Mouse (Mus musculus) liver, embryonic 11.5 days (tissue): ENCODE measurements around the gene Arhgef6. TPM values are rescaled to one million over a fixed set of nuclear protein-coding genes. Genes with fewer than 3 reads are reported as not detected.

Experiments
- ATAC-seq: fragments of 200-750 bp; cut with Nextera tagmentation; replicated peaks from 2 replicates; pipeline ENCODE4 v1.8.0; 2017; ENCODE audit warnings: moderate number of reproducible peaks, mild to moderate bottlenecking, moderate TSS enrichment, moderate library complexity; ENCODE audit not compliant: low FRiP score
- DNase-seq: peaks from one replicate; pipeline ENCODE4 v3.0.0-alpha.2; 2017; ENCODE audit warnings: low spot score
- H3K27ac ChIP-seq: fragments of 300-500 bp; sonication (generic); 2 replicates; pipeline ENCODE4 v1.5.1; 2014; ENCODE audit warnings: mild to moderate bottlenecking, low read depth, low read length, control low read depth
- H3K27me3 ChIP-seq: fragments of 300-500 bp; sonication (generic); replicated peaks from 2 replicates; pipeline ENCODE4 v1.6.1; 2014; ENCODE audit warnings: low read length, mixed read lengths; ENCODE audit not compliant: control insufficient read depth, insufficient read depth
- H3K36me3 ChIP-seq: fragments of 300-500 bp; sonication (generic); 2 replicates; pipeline ENCODE4 v1.6.1; 2014; ENCODE audit warnings: mild to moderate bottlenecking, low read length, moderate library complexity, mixed read lengths; ENCODE audit not compliant: control insufficient read depth, insufficient read depth
- H3K4me1 ChIP-seq: fragments of 300-500 bp; sonication (generic); replicated peaks from 2 replicates; pipeline ENCODE4 v1.6.1; 2014; ENCODE audit warnings: low read length, mixed read lengths; ENCODE audit not compliant: control insufficient read depth, insufficient read depth
- H3K4me2 ChIP-seq: fragments of 300-500 bp; sonication (generic); 2 replicates; pipeline ENCODE4 v1.6.1; 2014; ENCODE audit warnings: mild to moderate bottlenecking, control low read depth, moderate library complexity
- H3K4me3 ChIP-seq: fragments of 300-500 bp; sonication (generic); 2 replicates; pipeline ENCODE4 v1.5.1; 2014; ENCODE audit warnings: low read depth, low read length, control low read depth
- H3K9ac ChIP-seq: fragments of 300-500 bp; sonication (generic); 2 replicates; pipeline ENCODE4 v1.6.1; 2014; ENCODE audit warnings: low read depth, low read length, control low read depth
- H3K9me3 ChIP-seq: fragments of 300-500 bp; sonication (generic); 2 replicates; pipeline ENCODE4 v1.6.1; 2016; ENCODE audit warnings: low read length, inconsistent platforms, mixed read lengths; ENCODE audit not compliant: control insufficient read depth
- WGBS: fragments of 180-500 bp; shearing (Covaris S2); extraction: QIAGEN DNeasy Blood & Tissue Kit; methylation state at CpG from one replicate; pipeline ENCODE4 v1.1.7; 2014; 5-methylcytosine and 5-hydroxymethylcytosine counted together
- polyA plus RNA-seq: library from polyadenylated mRNA; unstranded; fragments of >200 nt; fragmentation: Nextera tagmentation; extraction: Ambion mirVana; gene quantifications from 2 replicates; pipeline ENCODE4 v1.2.1, GENCODE M21; 2014

The Arhgef6 gene
- polyA plus RNA-seq, 1 experiment from 2014 or later = 6.9 TPM

DNA sequence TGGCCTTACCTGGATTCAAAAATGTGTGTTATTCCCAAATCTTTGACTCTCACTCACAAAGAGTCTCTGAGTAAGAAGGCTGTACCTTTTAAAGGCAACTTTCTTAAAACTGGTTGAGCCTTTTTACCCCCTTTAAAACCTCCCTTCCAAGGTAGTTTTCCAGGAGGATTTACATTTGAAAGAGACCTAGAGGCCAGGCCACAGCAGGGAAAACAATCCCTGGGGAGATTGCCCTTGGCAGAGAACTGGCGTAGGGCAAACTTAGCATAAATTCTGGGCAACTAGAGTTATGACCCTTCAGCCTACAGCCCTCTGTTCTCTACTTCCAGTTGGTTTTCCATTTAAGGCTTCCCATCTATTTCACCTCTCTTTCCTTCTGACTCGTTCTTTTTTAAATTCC lies 140.5 kb downstream of the Arhgef6 start:
- ATAC-seq = no peak
- no peaks in the 10 kb centered on the region for H3K36me3 ChIP-seq
- DNase-seq = no peak
- no peak overlapping the region for H3K9ac ChIP-seq
- H3K4me2 ChIP-seq = no peak overlapping the region
- WGBS = 41% methylated on average over 2 of the region's 2 CpGs
- no peaks in the 10 kb centered on the region for H3K9me3 ChIP-seq
- no peaks in the 10 kb centered on the region for H3K27me3 ChIP-seq
- H3K27ac ChIP-seq = no peak overlapping the region
- no peaks in the 10 kb centered on the region for H3K4me1 ChIP-seq
- no peak overlapping the region for H3K4me3 ChIP-seq

DNA sequence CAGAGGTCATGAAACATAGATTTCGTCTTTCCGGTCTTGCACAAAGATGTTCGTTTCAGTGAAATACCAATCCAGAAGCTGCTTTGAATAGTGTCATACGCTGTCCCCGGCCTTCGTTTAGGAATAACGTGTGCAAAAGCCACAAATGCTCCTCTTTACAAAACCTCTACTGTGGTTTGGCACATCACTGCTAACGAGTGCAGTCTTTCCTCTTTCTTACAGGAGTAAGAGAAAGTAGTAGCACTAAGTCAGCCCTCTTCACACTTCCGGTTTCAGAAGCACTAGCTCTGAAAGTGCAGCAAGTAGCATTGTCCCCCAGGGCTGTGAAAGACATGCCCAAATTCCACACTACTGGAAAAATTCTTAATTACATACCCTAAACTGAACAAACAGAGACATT lies 142.2 kb downstream of the Arhgef6 start:
- H3K27me3 ChIP-seq = no peaks in the 10 kb centered on the region
- no peak overlapping the region for H3K4me3 ChIP-seq
- no peak overlapping the region for H3K4me2 ChIP-seq
- no peak for DNase-seq
- ATAC-seq = no peak
- no peaks in the 10 kb centered on the region for H3K9me3 ChIP-seq
- H3K36me3 ChIP-seq = no peaks in the 10 kb centered on the region
- 72% methylated on average over 9 of the region's 9 CpGs for WGBS
- H3K27ac ChIP-seq = no peak overlapping the region
- H3K9ac ChIP-seq = no peak overlapping the region
- H3K4me1 ChIP-seq = no peaks in the 10 kb centered on the region

DNA sequence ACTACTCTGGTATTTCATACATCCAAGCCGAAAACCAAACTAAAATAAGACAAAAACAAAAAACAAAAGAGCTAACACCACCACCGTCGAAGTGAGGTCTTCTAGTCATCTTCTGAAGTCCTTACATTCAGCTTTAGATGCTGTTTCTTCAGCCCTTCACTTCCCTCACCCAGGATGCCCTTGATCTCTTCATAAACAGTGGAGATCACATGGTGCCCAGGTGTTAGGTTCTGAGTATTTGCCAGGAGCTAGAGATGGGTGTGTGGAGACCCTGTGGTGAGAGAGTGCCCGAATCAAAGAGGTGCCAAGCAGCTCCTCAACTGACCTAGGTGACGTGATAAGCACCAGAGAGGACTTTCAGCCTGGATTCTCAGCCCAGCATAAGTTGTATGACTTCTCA lies 149.2 kb downstream of the Arhgef6 start:
- H3K4me1 ChIP-seq = no peaks in the 10 kb centered on the region
- H3K27me3 ChIP-seq = no peaks in the 10 kb centered on the region
- H3K9me3 ChIP-seq = no peaks in the 10 kb centered on the region
- H3K27ac ChIP-seq = no peak overlapping the region
- no peak overlapping the region for H3K4me2 ChIP-seq
- H3K9ac ChIP-seq = no peak overlapping the region
- H3K4me3 ChIP-seq = no peak overlapping the region
- DNase-seq (no peak), ATAC-seq (no peak)
- 57% methylated on average over 5 of the region's 5 CpGs for WGBS
- H3K36me3 ChIP-seq = no peaks in the 10 kb centered on the region

DNA sequence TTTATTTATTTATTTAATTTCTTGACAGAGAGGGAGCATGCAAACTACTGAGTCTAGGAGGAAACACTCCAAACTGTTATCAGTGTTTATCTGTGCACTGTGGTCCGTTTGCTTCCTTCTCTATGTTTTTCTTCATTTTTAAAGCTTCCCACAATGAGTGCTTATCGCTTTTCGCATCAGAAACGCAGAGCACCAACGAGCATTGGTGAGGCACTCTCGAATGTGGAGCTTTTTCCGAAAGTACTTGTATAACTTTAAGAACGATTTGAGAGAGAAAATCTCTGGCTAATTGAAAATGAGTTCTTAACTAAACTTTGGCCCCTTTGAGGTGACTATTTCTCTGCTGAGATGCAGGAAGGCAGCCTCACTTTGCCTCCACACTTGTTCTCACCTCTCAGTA lies 151.2 kb downstream of the Arhgef6 start:
- no peak overlapping the region for H3K4me3 ChIP-seq
- H3K9ac ChIP-seq = no peak overlapping the region
- H3K36me3 ChIP-seq = no peaks in the 10 kb centered on the region
- H3K4me2 ChIP-seq = no peak overlapping the region
- H3K9me3 ChIP-seq = no peaks in the 10 kb centered on the region
- 55% methylated on average over 8 of the region's 8 CpGs for WGBS
- DNase-seq = no peak
- no peak for ATAC-seq
- H3K27me3 ChIP-seq = no peaks in the 10 kb centered on the region
- no peak overlapping the region for H3K27ac ChIP-seq
- no peaks in the 10 kb centered on the region for H3K4me1 ChIP-seq

DNA sequence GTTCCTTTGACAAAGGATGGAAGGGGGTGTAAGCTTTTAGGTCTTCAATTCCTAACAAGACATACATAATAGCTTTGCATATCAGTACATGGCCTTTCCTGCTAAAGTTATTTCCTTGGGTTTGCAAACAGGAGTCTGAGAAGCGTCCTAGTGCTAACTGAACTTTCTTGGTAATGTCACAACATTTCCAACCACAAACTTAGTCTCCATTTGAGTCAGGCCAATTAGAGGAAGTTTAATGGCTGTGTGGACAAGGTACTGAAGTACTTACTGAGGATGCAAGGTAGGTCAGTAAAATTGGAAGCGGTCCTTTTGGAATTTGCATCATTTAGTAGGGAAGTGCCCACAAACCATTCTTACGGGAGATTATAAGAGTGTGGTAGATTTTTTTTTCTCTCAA lies 155.2 kb downstream of the Arhgef6 start:
- Histone ChIP-seq H3K4me3 (no peak overlapping the region), H3K9ac (no peak overlapping the region), H3K4me2 (no peak overlapping the region), H3K27me3 (no peaks in the 10 kb centered on the region), H3K27ac (no peak overlapping the region), H3K4me1 (no peaks in the 10 kb centered on the region), H3K9me3 (no peaks in the 10 kb centered on the region), H3K36me3 (no peaks in the 10 kb centered on the region)
- no peak for ATAC-seq
- DNase-seq = no peak
- 81% methylated on average over 3 of the region's 3 CpGs for WGBS

DNA sequence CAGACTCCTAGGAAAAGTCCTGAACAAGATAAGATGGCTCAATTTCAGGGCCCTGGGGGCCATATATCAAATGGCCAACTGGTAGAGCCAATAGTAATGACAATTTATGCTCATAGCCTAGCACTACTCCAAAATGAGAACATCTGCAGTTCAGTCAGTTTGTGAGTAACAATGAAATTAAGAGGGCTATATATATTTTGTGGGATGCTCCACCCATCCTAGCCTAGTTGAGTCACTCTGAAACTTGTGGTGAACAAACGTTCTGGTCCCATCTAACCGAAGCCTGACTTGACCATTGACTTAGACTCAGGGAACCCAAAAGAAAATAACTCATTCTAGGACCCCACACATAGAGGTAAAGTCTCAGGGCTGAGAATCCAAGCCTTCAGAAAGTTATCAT lies 156.1 kb downstream of the Arhgef6 start:
- no peaks in the 10 kb centered on the region for H3K27me3 ChIP-seq
- no peaks in the 10 kb centered on the region for H3K4me1 ChIP-seq
- ATAC-seq (no peak), DNase-seq (no peak)
- 79% methylated on average over 2 of the region's 2 CpGs for WGBS
- H3K4me2 ChIP-seq = no peak overlapping the region
- H3K27ac ChIP-seq = no peak overlapping the region
- no peaks in the 10 kb centered on the region for H3K9me3 ChIP-seq
- no peak overlapping the region for H3K9ac ChIP-seq
- no peak overlapping the region for H3K4me3 ChIP-seq
- H3K36me3 ChIP-seq = no peaks in the 10 kb centered on the region

Other genes starting within 250 kb of the Arhgef6 start
- gene Cd40lg, start 126.6 kb downstream of the Arhgef6 start, polyA plus RNA-seq = not detected in 2 replicates
- 69.2 and 71.6 TPM in 2 replicates for gene Rbmx, start 54.3 kb upstream of the Arhgef6 start, polyA plus RNA-seq
- gene Gm364, start 70.4 kb upstream of the Arhgef6 start, polyA plus RNA-seq = not detected in 2 replicates
- gene Gpr101, start 165.0 kb upstream of the Arhgef6 start, polyA plus RNA-seq = not detected in 2 replicates